Mouse (Mus musculus): Measurements from ENCODE around the gene Psmc3ip. TPM values are rescaled to one million over a fixed set of nuclear protein-coding genes. Genes with fewer than 3 reads are reported as not detected.

Psmc3ip gene
- polyA plus RNA-seq, 2 experiments, result 16.8 to 21.6 TPM

GRCm38 (mm10) chr11:101078121-101078520 is 17.1 kb downstream of the Psmc3ip start, which contains the start of gene Hsd17b1:
Hsd17b1 (plus strand) TSS chr11:101078411.
- Histone ChIP-seq H3K27ac (no peak within 1 kb of the TSS), H3K4me2 (ENCODE audit: low read depth) (no peak within 1 kb of the TSS)
- TF ChIP-seq EP300 (IDR thresholded peaks at IDR 0.05; ENCODE audit: low read depth), result no peak
- no peak for TF ChIP-seq CTCF (IDR thresholded peaks at IDR 0.05; ENCODE audit: low read depth)

DNA sequence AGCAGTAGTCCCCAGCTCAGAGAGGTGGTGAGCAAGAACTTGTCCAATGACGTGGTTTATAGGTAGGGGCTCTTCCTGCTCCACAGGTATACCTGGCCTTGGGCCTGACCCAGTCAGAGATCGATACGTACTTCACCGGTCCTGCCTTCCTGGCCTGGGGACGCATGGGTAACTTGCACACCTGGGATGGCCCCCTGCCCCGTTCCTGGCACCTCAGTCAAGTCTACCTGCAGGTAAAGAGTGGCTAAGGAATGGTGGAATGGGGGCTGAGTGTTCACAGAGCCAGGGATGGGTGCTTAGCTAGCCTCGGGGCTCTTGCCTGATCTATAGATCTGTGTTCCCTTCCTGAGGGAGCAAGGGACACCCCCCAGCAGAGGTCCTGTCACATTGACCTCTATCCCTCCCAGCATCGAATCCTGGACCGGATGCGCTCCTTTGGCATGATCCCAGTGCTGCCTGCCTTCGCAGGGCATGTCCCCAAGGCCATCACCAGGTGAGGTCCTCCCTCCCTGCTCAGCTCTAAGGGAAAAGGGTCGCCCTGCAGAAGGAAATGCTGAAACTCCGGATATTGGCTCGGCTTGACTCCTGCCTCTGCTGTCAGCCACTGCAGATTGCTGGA is 23.3 kb downstream of the Psmc3ip start:
- H3K4me3 ChIP-seq (ENCODE audit: insufficient read depth in 1 of 2, low read depth in 2 of 2, low read length in 2 of 2), result no peak overlapping the region
- peaks cover 10% of the 10 kb centered on the region for H3K27me3 ChIP-seq (ENCODE audit: control insufficient read depth, insufficient read depth, low read length)
- WGBS (ENCODE audit: insufficient replicate concordance), result 68% methylated on average over 14 of the region's 14 CpGs
- no peaks in the 10 kb centered on the region for H3K36me3 ChIP-seq (replicated peaks; ENCODE audit: control insufficient read depth, insufficient read depth, low read depth)
- DNase-seq (ENCODE audit: low read depth in 3 of 3, low spot score in 3 of 3), result no peak
- H3K9me3 ChIP-seq (ENCODE audit: control insufficient read depth, low read length), result no peaks in the 10 kb centered on the region
- no peak overlapping the region for H3K4me2 ChIP-seq (ENCODE audit: low read depth)
- H3K4me1 ChIP-seq (replicated peaks; ENCODE audit: control insufficient read depth in 2 of 2, insufficient read depth in 2 of 2, low read length in 1 of 2), result peaks cover 5 to 9% of the 10 kb centered on the region in 2 experiments
- no peak overlapping the region for H3K9ac ChIP-seq (replicated peaks)
- TF ChIP-seq EP300 (IDR thresholded peaks at IDR 0.05; ENCODE audit: low read depth) (no peak), CTCF (IDR thresholded peaks at IDR 0.05; ENCODE audit: low read depth) (no peak)
- no peak overlapping the region for H3K27ac ChIP-seq
- ATAC-seq (ENCODE audit: insufficient read depth), result no peak

More at GRCm38 (mm10) chr11:101078121-101078520, 17.1 kb downstream of the Psmc3ip start, which contains the start of gene Hsd17b1:
- WGBS (ENCODE audit: insufficient replicate concordance), result 66% methylated on average over 9 of the region's 9 CpGs
- Histone ChIP-seq H3K9me3 (ENCODE audit: control insufficient read depth, low read length) (no peaks in the 10 kb centered on the region), H3K27me3 (ENCODE audit: control insufficient read depth, insufficient read depth, low read length) (peaks cover 39% of the 10 kb centered on the region), H3K4me1 (replicated peaks; ENCODE audit: control insufficient read depth in 2 of 2, insufficient read depth in 2 of 2, low read length in 1 of 2) (peaks cover 9 to 12% of the 10 kb centered on the region in 2 experiments), H3K4me3 (ENCODE audit: insufficient read depth in 1 of 2, low read depth in 2 of 2, low read length in 2 of 2) (no peak within 1 kb of the TSS), H3K9ac (replicated peaks) (no peak within 1 kb of the TSS), H3K36me3 (replicated peaks; ENCODE audit: control insufficient read depth, insufficient read depth, low read depth) (no peaks in the 10 kb centered on the region)
- no peak for ATAC-seq (ENCODE audit: insufficient read depth)
- DNase-seq (ENCODE audit: low read depth in 3 of 3, low spot score in 3 of 3), result no peak

- TF ChIP-seq CTCF (IDR thresholded peaks at IDR 0.05; ENCODE audit: low read depth), result no peak
- no peak for TF ChIP-seq EP300 (IDR thresholded peaks at IDR 0.05; ENCODE audit: low read depth)
- peaks cover 10% of the 10 kb centered on the region for H3K27me3 ChIP-seq (ENCODE audit: control insufficient read depth, insufficient read depth, low read length)
- no peak overlapping the region for H3K9ac ChIP-seq (replicated peaks)
- peaks cover 11 to 18% of the 10 kb centered on the region in 2 experiments for H3K4me1 ChIP-seq (replicated peaks; ENCODE audit: control insufficient read depth in 2 of 2, insufficient read depth in 2 of 2, low read length in 1 of 2)
- WGBS (ENCODE audit: insufficient replicate concordance), result 67% methylated on average over 6 of the region's 6 CpGs
- H3K4me3 ChIP-seq (ENCODE audit: insufficient read depth in 1 of 2, low read depth in 2 of 2, low read length in 2 of 2), result no peak overlapping the region
- no peak for DNase-seq (ENCODE audit: low read depth in 3 of 3, low spot score in 3 of 3)
- H3K9me3 ChIP-seq (ENCODE audit: control insufficient read depth, low read length), result no peaks in the 10 kb centered on the region
- H3K27ac ChIP-seq, result no peak overlapping the region
- no peak for ATAC-seq (ENCODE audit: insufficient read depth)
- H3K36me3 ChIP-seq (replicated peaks; ENCODE audit: control insufficient read depth, insufficient read depth, low read depth), result no peaks in the 10 kb centered on the region
- H3K4me2 ChIP-seq (ENCODE audit: low read depth), result no peak overlapping the region
Observed at GRCm38 (mm10) chr11:101070987-101071386, 24.2 kb downstream of the Psmc3ip start.

DNA sequence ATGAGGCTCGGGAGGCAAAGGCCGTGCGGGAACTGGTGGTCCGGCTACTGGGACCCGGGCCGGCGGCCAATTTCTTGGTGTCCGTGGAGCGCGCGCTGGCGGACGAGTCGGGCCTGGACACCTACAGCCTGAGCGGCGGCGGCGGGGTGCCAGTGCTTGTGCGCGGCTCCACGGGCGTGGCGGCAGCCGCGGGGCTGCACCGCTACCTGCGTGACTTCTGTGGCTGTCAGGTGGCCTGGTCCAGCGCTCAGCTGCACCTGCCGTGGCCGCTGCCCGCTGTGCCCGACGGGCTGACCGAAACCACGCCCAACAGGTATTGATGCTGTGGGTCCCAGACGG is 25.1 kb downstream of the Psmc3ip start:
- no peaks in the 10 kb centered on the region for H3K9me3 ChIP-seq (ENCODE audit: control insufficient read depth, low read length)

GRCm38 (mm10) chr11:101069391-101070188 is 25.6 kb downstream of the Psmc3ip start, which contains the start of gene Naglu:
Naglu (plus strand) TSS chr11:101070012.
- Histone ChIP-seq H3K36me3 (replicated peaks; ENCODE audit: control insufficient read depth, insufficient read depth, low read depth) (peaks cover 2% of the 10 kb centered on the region; the same call in 1 of the 2 replicates), H3K9me3 (ENCODE audit: control insufficient read depth, low read length) (no peaks in the 10 kb centered on the region), H3K4me3 (ENCODE audit: insufficient read depth in 1 of 2, low read depth in 2 of 2, low read length in 2 of 2) (peak within 1 kb of the TSS; percentile 64 to 70), H3K9ac (replicated peaks) (peak within 1 kb of the TSS; percentile 51), H3K27ac (no peak within 1 kb of the TSS), H3K4me1 (replicated peaks; ENCODE audit: control insufficient read depth in 2 of 2, insufficient read depth in 2 of 2, low read length in 1 of 2) (peaks cover 20 to 30% of the 10 kb centered on the region in 2 experiments), H3K27me3 (ENCODE audit: control insufficient read depth, insufficient read depth, low read length) (peaks cover 10% of the 10 kb centered on the region), H3K4me2 (ENCODE audit: low read depth) (peak within 1 kb of the TSS; percentile 70)
- DNase-seq (ENCODE audit: low read depth in 3 of 3, low spot score in 3 of 3), result peak; percentile 74 to 80 (median 75)
- ATAC-seq (ENCODE audit: insufficient read depth), result peak; percentile 84
- TF ChIP-seq CTCF (IDR thresholded peaks at IDR 0.05; ENCODE audit: low read depth) (no peak), EP300 (IDR thresholded peaks at IDR 0.05; ENCODE audit: low read depth) (no peak)
- WGBS (ENCODE audit: insufficient replicate concordance), result 2% methylated on average over 35 of the region's 35 CpGs

More for the DNA sequence above, 25.1 kb downstream of the Psmc3ip start:
- Histone ChIP-seq H3K27ac (no peak overlapping the region), H3K4me3 (ENCODE audit: insufficient read depth in 1 of 2, low read depth in 2 of 2, low read length in 2 of 2) (peak overlapping the region; percentile 64 to 70), H3K9ac (replicated peaks) (peak overlapping the region; percentile 51), H3K4me1 (replicated peaks; ENCODE audit: control insufficient read depth in 2 of 2, insufficient read depth in 2 of 2, low read length in 1 of 2) (peaks cover 14 to 25% of the 10 kb centered on the region in 2 experiments), H3K4me2 (ENCODE audit: low read depth) (peak overlapping the region; percentile 70), H3K27me3 (ENCODE audit: control insufficient read depth, insufficient read depth, low read length) (peaks cover 10% of the 10 kb centered on the region), H3K36me3 (replicated peaks; ENCODE audit: control insufficient read depth, insufficient read depth, low read depth) (no peaks in the 10 kb centered on the region)
- no peak for TF ChIP-seq EP300 (IDR thresholded peaks at IDR 0.05; ENCODE audit: low read depth)
- TF ChIP-seq CTCF (IDR thresholded peaks at IDR 0.05; ENCODE audit: low read depth), result no peak
- under 1% methylated on average over 36 of the region's 36 CpGs for WGBS (ENCODE audit: insufficient replicate concordance)
- ATAC-seq (ENCODE audit: insufficient read depth) (peak; percentile 72), DNase-seq (ENCODE audit: low read depth in 3 of 3, low spot score in 3 of 3) (no peak)

Measured in liver, embryonic 14.5 days (tissue).